Mouse (Mus musculus) bone marrow macrophage, adult 2 months (primary cell): ENCODE results near the gene Gm49333.

ENCODE experiments used
- CTCF ChIP-seq: IDR thresholded peaks from 2 replicates; pipeline ENCODE4 v1.5.1; 2012; ENCODE audit warnings: low read depth, mild to moderate bottlenecking, low read length, moderate library complexity
- POLR2A ChIP-seq: IDR thresholded peaks from 2 replicates; pipeline ENCODE4 v1.6.1; 2012; ENCODE audit warnings: mild to moderate bottlenecking, low read depth, low read length, borderline replicate concordance

- TF ChIP-seq CTCF (no peak), POLR2A (no peak)
These were observed 21.3 kb upstream of the Gm49333 start for GRCm38 (mm10) chr16:20589939-20590679.
